In genomic region chr17:37250544-37250943, GRCm38 (mm10) we compare ENCODE assay signal across 10 mouse cellular contexts. TPM values are rescaled to one million over a fixed set of nuclear protein-coding genes. Genes with fewer than 3 reads are reported as not detected.
DNase-seq lines count a peak whose midpoint lies in the region; ATAC-seq and TF ChIP-seq lines count a peak whose summit lies in the region.
"Had no signal": no experiment of that assay in that cellular context is flagged by ENCODE, and none has a peak within 500 bp of the region (broad histone marks: within the 10 kb centered on the region; RNA-seq: fewer than 3 reads in every experiment).

No protein-coding gene starts in this region.

- H3K4me1 ChIP-seq in forebrain, embryonic 12.5 days = no peaks in the 10 kb centered on the region
- H3K4me1 ChIP-seq: neural tube, embryonic 13.5 days had no signal

- intact Hi-C loops in left cerebral cortex, adult 2 months (cut with DNase I) = no loop called here
- intact Hi-C loops in left cerebral cortex, postnatal 36 days (cut with DNase I) = no loop called here

- no peaks in the 10 kb centered on the region for H3K27me3 ChIP-seq in forebrain, embryonic 12.5 days
- H3K27me3 ChIP-seq: neural tube, embryonic 13.5 days had no signal

- peak; percentile 48 for TF ChIP-seq CTCF in left cerebral cortex, adult 2 months (IDR thresholded peaks at IDR 0.05)

- 0% methylated on average over 1 of the region's 1 CpGs for WGBS in forebrain, embryonic 12.5 days

- H3K4me3 ChIP-seq in left cerebral cortex, adult 2 months = no peak overlapping the region
- H3K4me3 ChIP-seq in forebrain, embryonic 12.5 days (replicated peaks) = no peak overlapping the region
- H3K4me3 ChIP-seq: neural tube, embryonic 13.5 days had no signal

- H3K27ac ChIP-seq in left cerebral cortex, adult 2 months = no peak overlapping the region
- H3K27ac ChIP-seq in forebrain, embryonic 12.5 days = no peak overlapping the region
- H3K27ac ChIP-seq: neural tube, embryonic 13.5 days had no signal

- no peak overlapping the region for H3K9ac ChIP-seq in forebrain, embryonic 12.5 days
- H3K9ac ChIP-seq: neural tube, embryonic 13.5 days had no signal

- H3K36me3 ChIP-seq in forebrain, embryonic 12.5 days (replicated peaks) = no peaks in the 10 kb centered on the region
- H3K36me3 ChIP-seq: neural tube, embryonic 13.5 days had no signal

- no peak for DNase-seq in left cerebral cortex, adult 2 months (ENCODE audit: extremely low spot score in 1 of 2, low spot score in 2 of 2)
- DNase-seq in left cerebral cortex, postnatal 36 days (ENCODE audit: low spot score in 2 of 2) = no peak
- DNase-seq in ES-CJ7 (ENCODE audit: low read depth, low spot score) = peak; percentile 69
- peak; percentile 12 to 27 for DNase-seq in adrenal gland, postnatal 36 days
- peak; percentile 11 for DNase-seq in lung, postnatal 25 days (ENCODE audit: low spot score)
- DNase-seq in Muller cell, postnatal 12 days (ENCODE audit: inconsistent ontology term) = no peak

- ATAC-seq in forebrain, embryonic 12.5 days (ENCODE audit: low FRiP score) = no peak

- H3K4me2 ChIP-seq in forebrain, embryonic 12.5 days = no peak overlapping the region
- H3K4me2 ChIP-seq: neural tube, embryonic 13.5 days had no signal

- H3K9me3 ChIP-seq in forebrain, embryonic 12.5 days = no peaks in the 10 kb centered on the region
- H3K9me3 ChIP-seq: neural tube, embryonic 13.5 days had no signal

RNA-seq across cellular contexts. Expression of gene Olfr98, which starts 13.0 kb away (rescaled TPM):
- total RNA-seq in left cerebral cortex, adult 2 months (2021) = not detected
- not detected for total RNA-seq in left cerebral cortex, postnatal 36 days (2021)
- not detected for total RNA-seq in adrenal gland, postnatal 36 days (2021)
- not detected in 2 replicates for polyA plus RNA-seq in forebrain, embryonic 12.5 days (2016; fragmentation: Nextera tagmentation; extraction: Ambion mirVana)
- total RNA-seq: left cerebral cortex, adult 18-20 months had no signal
- polyA plus RNA-seq: embryonic facial prominence, embryonic 14.5 days; neural tube, embryonic 13.5 days had no signal

RNA-seq across cellular contexts. Expression of gene Olfr97, which starts 13.4 kb away (rescaled TPM):
- not detected for total RNA-seq in left cerebral cortex, adult 2 months (2021)
- total RNA-seq in left cerebral cortex, postnatal 36 days (2021) = not detected
- not detected for total RNA-seq in adrenal gland, postnatal 36 days (2021)
- polyA plus RNA-seq in forebrain, embryonic 12.5 days (2016; fragmentation: Nextera tagmentation; extraction: Ambion mirVana) = not detected in 2 replicates
- total RNA-seq: left cerebral cortex, adult 18-20 months had no signal
- polyA plus RNA-seq: embryonic facial prominence, embryonic 14.5 days; neural tube, embryonic 13.5 days had no signal

RNA-seq across cellular contexts. Expression of gene H2-M3, which starts 19.5 kb away (rescaled TPM):
- total RNA-seq in left cerebral cortex, adult 2 months (2021) = 1 to 10 TPM; 3.1 to 3.6 TPM
- total RNA-seq in left cerebral cortex, postnatal 36 days (2021) = 1 to 10 TPM; 3.2 to 3.4 TPM
- total RNA-seq in adrenal gland, postnatal 36 days (2021) = 1 to 10 TPM; 3.8 to 5.3 TPM
- polyA plus RNA-seq in forebrain, embryonic 12.5 days (2016; fragmentation: Nextera tagmentation; extraction: Ambion mirVana) = 1.00 and 1.5 TPM in 2 replicates

RNA-seq across cellular contexts. Expression of gene Olfr96, which starts 30.6 kb away (rescaled TPM):
- not detected for total RNA-seq in left cerebral cortex, adult 2 months (2021)
- total RNA-seq in left cerebral cortex, postnatal 36 days (2021) = not detected
- total RNA-seq in adrenal gland, postnatal 36 days (2021) = not detected
- polyA plus RNA-seq in forebrain, embryonic 12.5 days (2016; fragmentation: Nextera tagmentation; extraction: Ambion mirVana) = not detected in 2 replicates
- total RNA-seq: left cerebral cortex, adult 18-20 months had no signal
- polyA plus RNA-seq: neural tube, embryonic 13.5 days had no signal

RNA-seq across cellular contexts. Expression of gene Olfr99, which starts 32.7 kb away (rescaled TPM):
- not detected for total RNA-seq in left cerebral cortex, adult 2 months (2021)
- not detected for total RNA-seq in left cerebral cortex, postnatal 36 days (2021)
- total RNA-seq in adrenal gland, postnatal 36 days (2021) = not detected
- not detected in 2 replicates for polyA plus RNA-seq in forebrain, embryonic 12.5 days (2016; fragmentation: Nextera tagmentation; extraction: Ambion mirVana)
- total RNA-seq: left cerebral cortex, adult 18-20 months had no signal
- polyA plus RNA-seq: neural tube, embryonic 13.5 days had no signal

Comparison
In these comparisons a context has a peak if more than half of its experiments do, and no peak if none do; other contexts are left out.
1. DNase-seq: peak in ES-CJ7 (single experiment), adrenal gland, postnatal 36 days (2 of 2) and lung, postnatal 25 days (single experiment); none in left cerebral cortex, adult 2 months (0 of 2), left cerebral cortex, postnatal 36 days (0 of 2) and Muller cell, postnatal 12 days (single experiment).